Mouse (Mus musculus): Measurements from ENCODE around the gene Iqck. TPM values are rescaled to one million over a fixed set of nuclear protein-coding genes. Genes with fewer than 3 reads are reported as not detected.

Iqck gene
- polyA plus RNA-seq, 1 experiment = 0.84 TPM

DNA sequence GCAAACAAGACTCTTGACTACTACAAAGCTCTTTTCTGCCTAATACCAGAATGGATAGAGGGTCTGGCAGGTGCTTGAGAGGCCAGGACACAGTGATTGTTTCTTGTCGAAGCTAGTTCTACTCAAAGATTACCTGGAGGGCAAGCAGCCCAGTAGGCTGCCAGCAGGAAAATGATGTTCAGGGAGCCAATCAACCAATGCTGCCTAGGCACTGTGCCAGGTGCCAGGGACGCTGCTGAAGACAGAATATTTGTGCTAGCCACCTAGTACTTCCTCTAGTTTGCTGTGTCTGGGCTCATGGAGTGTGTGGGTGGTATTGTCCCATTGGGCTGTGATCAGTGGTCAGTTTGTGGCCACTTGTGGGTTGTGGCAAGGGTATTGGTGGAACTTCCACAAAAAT is 146.9 kb downstream of the Iqck start:
- Histone ChIP-seq H3K4me3 (no peak overlapping the region), H3K27me3 (ENCODE audit: control insufficient read depth, insufficient read depth, insufficient read length) (no peaks in the 10 kb centered on the region)
- no peak for TF ChIP-seq E2F4 (IDR thresholded peaks at IDR 0.05; ENCODE audit: insufficient read depth)
- no peak for TF ChIP-seq CEBPB (IDR thresholded peaks at IDR 0.05; ENCODE audit: insufficient read depth, poor library complexity, severe bottlenecking)
- no peak for TF ChIP-seq MYOD1 (IDR thresholded peaks at IDR 0.05; ENCODE audit: control insufficient read depth in 1 of 3, insufficient read length in 2 of 3, low read depth in 2 of 3)
- no peak for TF ChIP-seq POLR2A (IDR thresholded peaks at IDR 0.05; ENCODE audit: insufficient read length, low read depth)
- no peak for TF ChIP-seq REST (IDR thresholded peaks at IDR 0.05; ENCODE audit: insufficient read depth, insufficient read length)
- no peak for TF ChIP-seq TCF3 (IDR thresholded peaks at IDR 0.05; ENCODE audit: insufficient read length, low read depth)
- no peak for TF ChIP-seq TCF12 (IDR thresholded peaks at IDR 0.05; ENCODE audit: insufficient read depth, poor library complexity, severe bottlenecking)
- no peak for TF ChIP-seq USF1 (IDR thresholded peaks at IDR 0.05; ENCODE audit: low read depth)
- no peak for TF ChIP-seq POLR2AphosphoS2 (IDR thresholded peaks at IDR 0.05; ENCODE audit: insufficient read length, low read depth)
- no peak for TF ChIP-seq MYOG (IDR thresholded peaks at IDR 0.05; ENCODE audit: control insufficient read depth in 1 of 3, insufficient read depth in 1 of 3, insufficient read length in 2 of 3, low read depth in 2 of 3)
- no peak for TF ChIP-seq SRF (IDR thresholded peaks at IDR 0.05; ENCODE audit: control insufficient read depth, insufficient read length, low read depth)
- no peak for TF ChIP-seq MAX (IDR thresholded peaks at IDR 0.05; ENCODE audit: low read depth)

DNA sequence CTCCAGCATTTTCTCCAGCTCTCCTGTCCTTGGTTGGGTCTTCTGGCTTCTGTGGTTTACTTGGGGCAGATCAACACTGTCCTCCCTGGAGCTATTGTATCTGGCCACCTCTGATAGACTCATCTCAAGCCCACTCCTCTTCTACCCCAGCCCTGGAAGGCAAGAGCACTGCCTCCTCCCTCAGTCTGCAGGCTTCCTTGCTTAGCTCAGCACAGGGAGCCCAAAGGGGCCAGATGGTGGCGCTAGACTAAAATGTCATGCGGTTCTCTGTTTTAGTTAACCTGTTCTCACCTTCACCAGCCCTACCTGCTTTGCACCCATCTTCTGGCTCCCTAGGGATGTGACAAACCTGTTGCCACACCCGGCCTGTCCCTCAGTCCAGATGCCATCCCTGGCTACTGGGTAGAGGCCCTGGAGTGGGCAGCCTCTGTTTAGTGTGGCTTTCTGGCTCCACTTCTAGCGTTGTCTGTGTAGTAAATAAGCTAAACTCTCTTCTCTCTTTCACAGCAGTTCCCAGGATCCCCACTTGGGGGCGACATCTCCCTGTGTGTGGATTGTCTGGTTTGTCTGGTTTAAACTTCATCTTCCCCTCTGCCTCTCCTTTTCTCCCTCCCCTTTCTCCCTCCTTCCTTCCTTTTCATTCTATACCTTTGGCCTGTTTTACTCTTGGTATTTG is 155.4 kb downstream of the Iqck start:
- no peak for TF ChIP-seq MAX (IDR thresholded peaks at IDR 0.05; ENCODE audit: low read depth)
- no peak for TF ChIP-seq SRF (IDR thresholded peaks at IDR 0.05; ENCODE audit: control insufficient read depth, insufficient read length, low read depth)
- no peak for TF ChIP-seq USF1 (IDR thresholded peaks at IDR 0.05; ENCODE audit: low read depth)
- no peak for TF ChIP-seq REST (IDR thresholded peaks at IDR 0.05; ENCODE audit: insufficient read depth, insufficient read length)
- no peak for TF ChIP-seq E2F4 (IDR thresholded peaks at IDR 0.05; ENCODE audit: insufficient read depth)
- no peak for TF ChIP-seq MYOD1 (IDR thresholded peaks at IDR 0.05; ENCODE audit: control insufficient read depth in 1 of 3, insufficient read length in 2 of 3, low read depth in 2 of 3)
- no peak for TF ChIP-seq TCF3 (IDR thresholded peaks at IDR 0.05; ENCODE audit: insufficient read length, low read depth)
- TF ChIP-seq MYOG (IDR thresholded peaks at IDR 0.05; ENCODE audit: control insufficient read depth in 1 of 3, insufficient read depth in 1 of 3, insufficient read length in 2 of 3, low read depth in 2 of 3) = no peak
- TF ChIP-seq POLR2A (IDR thresholded peaks at IDR 0.05; ENCODE audit: insufficient read length, low read depth) = no peak
- TF ChIP-seq POLR2AphosphoS2 (IDR thresholded peaks at IDR 0.05; ENCODE audit: insufficient read length, low read depth) = no peak
- TF ChIP-seq TCF12 (IDR thresholded peaks at IDR 0.05; ENCODE audit: insufficient read depth, poor library complexity, severe bottlenecking) = no peak
- TF ChIP-seq CEBPB (IDR thresholded peaks at IDR 0.05; ENCODE audit: insufficient read depth, poor library complexity, severe bottlenecking) = no peak
- no peak overlapping the region for H3K4me3 ChIP-seq
- H3K79me2 ChIP-seq (ENCODE audit: control insufficient read depth, insufficient read depth) = no peaks in the 10 kb centered on the region
- H3K4me2 ChIP-seq (ENCODE audit: low read depth) = no peak overlapping the region
- H3ac ChIP-seq (ENCODE audit: control insufficient read depth, insufficient read length) = no peak overlapping the region
- H3K36me3 ChIP-seq (ENCODE audit: control insufficient read depth, insufficient read depth) = no peaks in the 10 kb centered on the region
- H3K27me3 ChIP-seq (ENCODE audit: control insufficient read depth, insufficient read depth, insufficient read length) = no peaks in the 10 kb centered on the region

More for the DNA sequence above, 146.9 kb downstream of the Iqck start:
- Histone ChIP-seq H3K79me2 (ENCODE audit: control insufficient read depth, insufficient read depth) (no peaks in the 10 kb centered on the region), H3K4me2 (ENCODE audit: low read depth) (no peak overlapping the region), H3ac (ENCODE audit: control insufficient read depth, insufficient read length) (no peak overlapping the region), H3K36me3 (ENCODE audit: control insufficient read depth, insufficient read depth) (no peaks in the 10 kb centered on the region)

DNA sequence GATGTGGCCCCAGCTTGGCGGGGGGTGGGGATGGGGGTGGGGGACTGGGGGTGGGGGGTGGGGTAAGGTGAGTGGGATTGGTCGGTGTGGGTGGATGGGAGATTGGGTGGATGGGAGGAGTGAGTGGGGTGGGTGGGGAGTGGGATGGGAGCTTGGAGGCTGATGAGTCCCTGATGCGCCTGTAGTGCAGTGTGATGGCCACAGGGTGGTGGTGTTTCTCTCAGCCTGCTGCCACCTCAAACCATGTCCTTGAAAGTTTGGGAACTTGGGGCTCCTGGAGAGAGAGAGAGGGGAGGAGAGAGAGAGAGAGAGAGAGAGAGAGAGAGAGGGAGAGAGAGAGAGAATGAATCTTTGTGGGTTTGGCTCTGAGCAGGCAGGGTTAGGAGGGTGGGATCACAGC is 160.2 kb downstream of the Iqck start:
- H3ac ChIP-seq (ENCODE audit: control insufficient read depth, insufficient read length) = no peak overlapping the region
- H3K79me2 ChIP-seq (ENCODE audit: control insufficient read depth, insufficient read depth) = no peaks in the 10 kb centered on the region
- no peak overlapping the region for H3K4me2 ChIP-seq (ENCODE audit: low read depth)
- H3K27me3 ChIP-seq (ENCODE audit: control insufficient read depth, insufficient read depth, insufficient read length) = no peaks in the 10 kb centered on the region
- H3K4me3 ChIP-seq = no peak overlapping the region
- TF ChIP-seq REST (IDR thresholded peaks at IDR 0.05; ENCODE audit: insufficient read depth, insufficient read length) (no peak), TCF12 (IDR thresholded peaks at IDR 0.05; ENCODE audit: insufficient read depth, poor library complexity, severe bottlenecking) (no peak), POLR2AphosphoS2 (IDR thresholded peaks at IDR 0.05; ENCODE audit: insufficient read length, low read depth) (no peak), CEBPB (IDR thresholded peaks at IDR 0.05; ENCODE audit: insufficient read depth, poor library complexity, severe bottlenecking) (no peak), POLR2A (IDR thresholded peaks at IDR 0.05; ENCODE audit: insufficient read length, low read depth) (no peak), SRF (IDR thresholded peaks at IDR 0.05; ENCODE audit: control insufficient read depth, insufficient read length, low read depth) (no peak)
- no peaks in the 10 kb centered on the region for H3K36me3 ChIP-seq (ENCODE audit: control insufficient read depth, insufficient read depth)

DNA sequence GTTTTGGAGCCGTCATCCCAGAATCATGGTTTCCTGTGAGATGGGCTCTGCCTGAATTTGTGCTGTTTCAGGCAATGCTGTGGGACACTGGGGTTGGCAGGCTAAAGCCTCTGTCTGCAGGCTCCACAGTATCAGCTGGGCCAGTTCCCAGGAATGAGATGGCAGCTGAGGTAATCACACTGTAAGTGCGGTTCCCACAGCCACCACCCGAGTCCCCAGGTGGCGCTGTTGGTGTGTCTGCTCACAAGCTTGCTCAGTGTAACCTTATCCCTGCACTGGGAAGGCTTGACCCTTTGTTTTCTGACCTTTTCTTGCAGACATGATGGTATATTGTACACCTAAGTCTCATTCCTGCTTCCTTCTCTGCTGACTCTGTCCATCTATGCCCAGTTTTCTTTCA is 164.0 kb downstream of the Iqck start:
- Histone ChIP-seq H3K79me2 (ENCODE audit: control insufficient read depth, insufficient read depth) (no peaks in the 10 kb centered on the region), H3K27me3 (ENCODE audit: control insufficient read depth, insufficient read depth, insufficient read length) (no peaks in the 10 kb centered on the region), H3K4me2 (ENCODE audit: low read depth) (no peak overlapping the region), H3K4me3 (no peak overlapping the region), H3ac (ENCODE audit: control insufficient read depth, insufficient read length) (no peak overlapping the region), H3K36me3 (ENCODE audit: control insufficient read depth, insufficient read depth) (no peaks in the 10 kb centered on the region)
- no peak for TF ChIP-seq MYOD1 (IDR thresholded peaks at IDR 0.05; ENCODE audit: control insufficient read depth in 1 of 3, insufficient read length in 2 of 3, low read depth in 2 of 3)
- no peak for TF ChIP-seq USF1 (IDR thresholded peaks at IDR 0.05; ENCODE audit: low read depth)
- TF ChIP-seq TCF12 (IDR thresholded peaks at IDR 0.05; ENCODE audit: insufficient read depth, poor library complexity, severe bottlenecking) = no peak
- TF ChIP-seq CEBPB (IDR thresholded peaks at IDR 0.05; ENCODE audit: insufficient read depth, poor library complexity, severe bottlenecking) = 0 out of 2 replicates have a peak, but pooled peaks have one; percentile 14
- TF ChIP-seq MYOG (IDR thresholded peaks at IDR 0.05; ENCODE audit: control insufficient read depth in 1 of 3, insufficient read depth in 1 of 3, insufficient read length in 2 of 3, low read depth in 2 of 3) = no peak
- TF ChIP-seq MAX (IDR thresholded peaks at IDR 0.05; ENCODE audit: low read depth) = no peak
- no peak for TF ChIP-seq POLR2AphosphoS2 (IDR thresholded peaks at IDR 0.05; ENCODE audit: insufficient read length, low read depth)
- no peak for TF ChIP-seq POLR2A (IDR thresholded peaks at IDR 0.05; ENCODE audit: insufficient read length, low read depth)

Other genes starting within 250 kb of the Iqck start
- 76.5 TPM for gene Gde1, start 150.0 kb upstream of the Iqck start, polyA plus RNA-seq (2012; fragmentation: generic; extraction: Trizol)
- 1.9 TPM for gene Ccp110, start 143.2 kb upstream of the Iqck start, polyA plus RNA-seq (2012; fragmentation: generic; extraction: Trizol)
- gene Vps35l, start 115.5 kb upstream of the Iqck start, polyA plus RNA-seq (2012; fragmentation: generic; extraction: Trizol) = 35.7 TPM
- gene Knop1, start 502 bp downstream of the Iqck start, polyA plus RNA-seq (2012; fragmentation: generic; extraction: Trizol) = 13.0 TPM
- gene Gprc5b, start 139.5 kb downstream of the Iqck start, polyA plus RNA-seq (2012; fragmentation: generic; extraction: Trizol) = 27.5 TPM

Data from myocyte (in vitro differentiated cells).